Mouse (Mus musculus) urinary bladder, postnatal 4 days (tissue): Measurements from ENCODE around the gene Tpst2.

ENCODE experiments used
- DNase-seq, 2 experiments: peaks; one replicate each; pipeline ENCODE4 v3.0.0; 2021 to 2022; ENCODE audit warnings: low spot score in 2 of 2

The Tpst2 gene

DNA sequence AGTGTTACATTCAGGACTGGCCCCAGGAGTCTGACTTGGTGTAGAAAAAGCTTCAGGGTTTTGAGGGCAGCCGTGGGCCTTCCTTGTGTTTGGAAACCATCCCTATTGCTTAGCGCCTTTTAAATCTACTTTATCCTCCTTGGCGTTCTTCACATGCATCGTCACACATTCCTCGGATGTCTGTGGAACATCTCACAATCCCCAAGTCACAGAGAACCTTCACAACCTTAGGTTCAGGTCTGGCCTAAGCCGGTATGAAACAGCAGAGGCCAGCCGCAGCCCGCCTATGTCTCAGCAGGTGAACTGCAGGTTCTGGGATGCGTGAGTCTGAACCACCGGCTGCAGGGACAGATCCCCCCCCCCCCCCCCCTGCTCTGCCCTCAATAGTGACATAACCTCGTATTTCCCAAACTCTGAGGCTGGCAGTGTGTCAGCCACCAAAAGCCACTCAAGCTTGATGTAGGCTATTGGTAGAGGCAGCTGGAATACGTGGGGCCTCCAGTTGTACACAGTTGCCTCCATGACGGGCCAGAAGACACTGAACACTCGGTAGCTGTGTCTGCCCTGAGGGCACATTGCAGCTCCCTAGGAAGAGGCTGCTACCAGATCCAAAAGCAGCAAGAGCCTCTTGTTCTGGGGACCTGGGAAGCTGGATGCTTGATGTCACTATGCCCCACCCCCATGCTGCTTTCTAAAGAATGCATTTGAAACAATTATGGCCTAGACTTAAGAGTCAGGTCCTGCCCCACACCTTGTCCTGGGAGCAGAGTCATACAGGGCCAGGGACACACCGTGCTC, 4.6 kb downstream of the Tpst2 start:
- no peak for DNase-seq

DNA sequence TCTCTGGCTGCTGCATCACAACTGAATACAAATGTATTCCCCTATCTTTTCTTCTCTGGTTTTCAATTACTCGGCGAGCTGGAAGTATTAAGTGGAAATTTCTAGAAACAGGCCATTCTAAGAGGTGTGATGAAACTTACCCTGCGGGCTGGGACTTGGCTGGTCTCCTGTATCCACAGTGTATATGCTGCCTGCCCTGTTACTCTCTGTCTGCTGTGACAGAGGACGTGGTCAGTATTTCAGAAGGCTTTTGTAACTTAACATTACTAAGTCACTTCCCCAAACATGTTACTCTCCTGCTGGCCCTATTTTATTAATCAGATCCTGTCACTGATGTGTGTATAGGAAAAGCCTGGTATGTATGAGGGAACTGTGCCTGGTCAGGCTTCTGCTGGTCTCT, 5.2 kb downstream of the Tpst2 start:
- DNase-seq, result no peak

DNA sequence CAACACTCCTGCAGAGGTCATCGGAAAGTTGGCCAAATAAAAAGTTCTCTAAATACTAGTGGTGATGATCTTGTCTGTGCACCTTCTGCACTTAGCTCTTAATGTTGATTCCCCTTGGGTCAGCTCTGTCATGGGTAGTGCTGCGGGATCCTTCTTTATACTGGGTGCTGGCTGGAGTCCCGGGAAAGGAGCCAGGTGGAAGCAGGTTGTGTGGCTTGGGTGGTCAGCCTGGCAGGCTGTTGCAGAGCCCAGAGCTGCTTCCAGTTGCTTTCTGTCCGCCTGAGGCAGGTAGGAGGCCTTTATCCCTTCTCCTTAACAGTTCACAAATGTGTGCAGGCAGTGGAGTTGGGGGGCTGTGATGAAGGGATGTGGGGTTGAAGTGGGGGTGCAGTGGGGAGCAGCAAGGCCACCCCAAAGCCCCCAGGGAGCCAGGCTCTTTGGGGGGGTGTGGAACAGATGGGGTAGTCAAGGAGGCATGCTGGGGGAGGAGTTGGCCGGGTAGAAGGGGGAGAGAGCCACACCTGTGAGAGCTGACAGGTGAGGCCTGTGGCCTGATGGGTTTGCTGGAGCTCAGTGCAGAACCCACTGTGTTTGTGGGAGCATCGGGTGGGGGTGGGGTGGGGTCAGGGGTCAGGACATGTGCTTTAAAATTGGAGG, 5.8 kb downstream of the Tpst2 start:
- DNase-seq, result no peak

DNA sequence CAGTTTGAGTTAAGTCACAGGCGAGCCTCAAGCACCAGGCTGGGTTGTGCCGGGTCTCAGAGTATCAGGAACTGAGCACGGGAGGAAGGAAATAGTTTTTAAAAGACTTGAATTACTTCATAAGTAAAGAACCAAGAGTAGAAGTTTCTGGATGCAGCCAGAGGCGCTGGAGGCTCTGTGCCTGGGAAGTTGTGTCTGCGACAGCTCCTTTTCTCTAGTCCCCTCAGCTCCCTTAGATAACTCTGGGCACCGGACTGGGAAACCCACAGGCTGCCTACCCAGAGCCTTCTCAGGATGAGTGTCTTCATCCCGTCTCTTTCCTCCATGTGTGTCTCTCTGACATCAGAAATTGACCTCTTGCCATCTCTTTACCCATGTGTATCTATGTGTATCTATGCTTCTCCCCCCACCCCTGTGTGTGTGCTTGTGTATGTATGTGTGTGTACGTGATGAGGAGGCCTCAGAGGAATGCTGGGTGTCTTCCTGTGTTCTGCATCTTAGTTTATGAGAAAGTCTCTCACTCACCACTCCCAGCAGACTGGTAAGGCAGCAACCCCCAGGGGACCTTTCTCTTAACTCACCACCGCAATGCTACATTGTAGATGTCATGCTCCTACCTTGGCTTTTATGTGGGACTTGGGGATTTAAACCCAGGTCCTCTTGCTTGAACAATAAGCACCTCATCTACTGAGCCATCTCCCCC, 6.4 kb downstream of the Tpst2 start:
- no peak for DNase-seq

DNA sequence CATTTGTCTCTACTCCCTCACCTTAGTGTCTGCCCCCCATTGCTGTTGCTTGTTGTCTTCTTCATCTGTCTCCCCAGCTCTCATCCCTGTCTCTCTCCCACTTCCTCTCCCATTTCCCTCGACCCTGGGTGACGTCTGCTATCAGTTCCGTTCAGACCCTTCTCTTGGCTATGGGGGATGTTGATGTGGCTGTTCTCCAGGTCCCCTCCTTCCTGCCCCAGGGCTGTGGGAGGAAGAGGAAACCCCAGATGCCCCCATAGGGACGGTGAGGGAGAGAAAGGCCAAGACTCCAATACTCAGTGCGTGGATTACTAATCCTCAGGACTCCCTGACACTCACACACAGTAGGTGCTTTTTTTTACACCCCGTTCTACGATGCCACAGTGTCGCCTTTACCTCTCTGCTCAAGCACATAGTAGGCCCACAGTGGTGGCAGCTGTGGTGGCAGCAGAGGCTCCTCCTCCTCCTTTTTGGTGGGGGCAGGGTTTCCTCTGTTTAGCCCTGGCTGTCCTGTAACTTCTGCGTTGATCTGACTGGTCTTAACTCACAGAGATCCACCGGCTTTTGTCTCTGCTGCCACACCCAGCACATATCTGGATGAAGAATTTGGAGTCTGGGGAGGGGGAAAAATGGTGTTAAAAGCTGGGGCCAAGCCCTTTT, 7.2 kb downstream of the Tpst2 start:
- DNase-seq, result no peak

DNA sequence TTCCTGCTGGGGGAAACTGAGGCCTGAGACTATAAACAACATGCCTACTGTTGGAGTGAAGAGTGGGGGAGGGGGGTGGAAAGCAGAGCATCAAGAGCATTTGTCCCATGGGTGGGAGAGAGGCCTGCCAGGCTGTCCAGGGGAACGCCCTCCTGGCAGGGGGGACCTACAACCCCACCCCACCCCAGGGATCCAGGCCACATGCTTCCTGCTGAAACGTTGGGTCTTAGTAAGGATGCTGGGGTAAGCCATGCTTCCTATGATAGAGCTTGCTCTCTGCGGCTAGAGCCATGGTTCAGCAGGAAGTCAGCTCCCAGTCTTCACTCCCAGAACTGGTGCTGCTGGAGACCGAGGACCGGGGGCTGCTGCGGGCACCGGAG, 7.7 kb downstream of the Tpst2 start:
- no peak for DNase-seq

DNA sequence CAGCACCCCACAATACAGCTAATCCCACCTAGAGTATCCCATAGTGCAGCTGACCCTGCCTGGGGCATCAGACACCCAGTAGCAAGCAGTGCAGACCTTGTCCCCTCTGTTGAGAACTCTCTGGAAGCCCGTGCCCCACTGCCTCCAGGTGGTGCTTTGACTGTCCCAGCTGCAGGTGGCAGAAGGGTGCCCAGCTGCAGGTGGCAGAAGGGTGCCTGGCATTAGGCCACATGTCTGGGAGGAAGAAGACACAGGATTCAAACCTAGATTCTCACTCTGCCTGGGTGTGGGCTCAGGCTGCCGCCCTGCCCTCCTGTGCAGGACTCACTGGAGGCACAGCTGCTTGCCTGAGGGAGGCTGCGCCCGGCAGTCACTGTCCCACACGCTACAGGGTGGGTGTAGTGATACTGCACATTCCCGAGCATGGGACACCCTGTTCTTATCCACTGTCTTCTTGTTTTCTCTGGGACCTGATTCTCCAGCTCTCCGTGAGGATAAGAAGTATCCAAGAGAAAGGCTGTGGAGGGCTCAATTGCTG, 9.1 kb downstream of the Tpst2 start:
- DNase-seq, result no peak

DNA sequence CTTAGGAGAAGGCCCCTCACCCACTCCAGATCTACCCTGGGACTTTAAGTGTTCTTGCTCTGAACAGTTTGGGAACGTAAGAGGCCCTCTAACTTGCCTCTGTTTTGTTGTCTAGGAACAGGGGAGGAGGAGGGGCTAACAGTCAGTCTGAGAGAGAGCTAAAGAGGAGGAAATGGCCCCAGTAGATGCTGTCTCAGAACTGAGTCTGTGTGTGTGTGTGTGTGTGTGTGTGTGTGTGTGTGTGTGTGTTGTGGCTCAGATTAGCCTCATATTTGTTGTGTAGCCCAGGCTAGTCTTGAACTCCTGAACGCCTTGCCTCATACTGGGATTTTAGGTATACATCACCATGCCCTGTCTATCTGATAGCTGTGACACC, 10.1 kb downstream of the Tpst2 start:
- DNase-seq, result no peak

DNA sequence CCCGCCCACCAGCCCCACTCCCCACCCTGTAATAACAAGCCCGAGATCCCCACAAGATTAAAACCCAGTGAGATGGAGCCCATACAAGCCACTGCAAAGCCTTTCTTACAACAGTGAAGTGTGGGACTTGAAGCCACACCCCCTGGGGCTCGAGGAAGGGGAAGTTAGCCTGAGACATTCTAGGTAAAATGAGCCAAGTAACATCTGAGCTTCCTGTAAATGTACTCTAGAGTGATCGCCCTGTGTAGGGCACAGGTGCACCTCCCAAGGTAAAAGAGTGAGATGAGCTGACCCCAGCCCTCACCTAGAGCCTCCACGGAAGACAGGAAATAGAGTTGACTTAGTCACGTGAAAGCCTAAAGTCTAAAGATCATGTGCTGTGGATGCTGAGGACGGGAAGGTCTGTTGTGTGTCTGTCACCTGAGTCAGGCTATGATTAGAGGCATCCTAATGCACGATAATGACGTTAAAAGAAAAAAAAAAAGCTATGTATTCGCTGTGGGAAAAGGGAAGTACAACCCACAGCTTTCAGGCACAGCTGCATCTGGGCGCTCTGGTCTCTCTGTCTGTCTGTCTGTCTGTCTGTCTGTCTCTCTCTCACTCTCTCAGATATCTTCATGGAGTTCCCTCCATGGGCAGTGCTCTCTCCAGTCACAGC, 10.6 kb downstream of the Tpst2 start:
- DNase-seq, result no peak

DNA sequence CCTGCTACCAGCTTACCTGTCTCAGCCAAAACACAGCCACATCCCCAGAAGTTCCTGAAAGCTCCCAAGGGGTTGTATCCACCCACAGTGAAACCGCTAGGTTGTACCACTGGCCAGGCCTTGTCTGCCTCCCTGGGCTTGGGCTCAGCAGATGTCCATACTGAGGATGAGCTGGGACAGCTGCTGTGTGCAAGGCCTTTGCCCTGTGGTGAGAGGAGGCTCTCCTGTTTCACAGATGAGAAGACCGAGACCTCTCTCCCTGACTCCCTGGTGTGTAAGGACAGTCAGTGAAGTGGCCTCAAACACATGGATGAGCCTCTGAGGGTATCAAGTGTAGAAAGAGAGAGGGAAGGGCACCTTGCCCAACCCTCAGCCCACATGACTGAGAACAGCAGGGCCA, 11.2 kb downstream of the Tpst2 start:
- no peak for DNase-seq

DNA sequence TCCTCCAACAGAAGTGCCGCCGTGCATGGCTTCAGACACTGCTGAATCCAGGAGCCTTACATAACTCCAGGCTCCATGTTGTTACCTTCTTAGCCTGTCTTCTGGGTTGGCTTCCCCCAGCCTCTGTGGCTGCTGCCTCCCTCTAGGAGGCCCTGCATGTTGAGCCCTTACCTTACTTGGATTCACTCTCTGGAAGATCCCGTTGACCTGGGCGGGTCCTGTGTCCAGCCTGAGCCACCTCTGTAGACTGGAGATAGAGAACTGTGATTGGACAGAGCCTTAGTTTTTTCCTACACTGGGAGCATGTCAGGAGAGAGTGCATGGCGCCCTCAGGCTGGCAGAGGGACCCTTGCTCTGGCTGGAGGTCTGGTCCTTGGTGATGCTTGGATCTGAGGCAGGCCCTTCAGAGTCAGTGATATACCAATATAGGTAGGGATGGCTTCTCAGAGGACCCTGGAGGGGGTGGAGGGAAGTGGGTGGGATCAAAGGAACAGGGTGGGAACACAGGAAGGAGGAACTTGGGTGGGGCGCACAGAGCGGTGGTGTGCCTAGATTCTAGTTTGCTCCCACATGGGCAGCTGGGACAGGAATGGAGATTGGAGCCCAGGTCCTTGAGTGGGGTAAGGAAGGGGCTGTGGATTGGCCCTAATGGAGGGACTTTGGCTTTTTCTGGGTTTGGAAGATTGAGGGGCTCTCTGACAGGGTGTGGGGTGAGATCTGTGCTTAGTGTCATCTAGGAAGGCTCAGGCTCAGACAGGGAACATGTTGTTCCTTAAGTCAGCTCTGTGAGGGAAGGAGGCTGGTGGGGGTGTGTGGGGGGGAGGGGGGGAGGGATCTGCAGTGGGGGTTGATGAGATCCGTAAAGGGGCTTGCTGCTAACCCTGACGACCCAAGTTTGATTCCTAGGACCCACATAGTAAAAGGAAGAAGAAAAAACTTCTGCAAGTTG, 12.0 kb downstream of the Tpst2 start:
- no peak for DNase-seq

DNA sequence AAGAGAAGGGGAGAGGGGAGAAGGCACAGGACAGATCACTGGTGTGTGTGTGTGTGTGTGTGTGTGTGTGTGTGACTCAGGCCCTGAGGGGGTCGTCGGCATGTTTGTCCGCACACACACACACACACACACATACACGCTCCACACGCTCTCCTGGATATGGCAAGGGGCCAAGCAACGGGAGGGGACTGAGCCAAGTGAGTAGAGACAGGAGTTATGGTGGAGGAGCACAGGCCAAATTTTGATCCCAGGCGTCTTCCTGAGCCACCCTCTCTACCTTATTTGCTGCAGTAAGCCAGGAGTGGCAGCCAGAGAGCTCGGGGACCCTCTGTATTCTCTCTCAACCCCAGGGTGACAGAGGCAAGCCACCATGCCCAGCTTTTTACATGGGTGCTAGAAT, 12.7 kb downstream of the Tpst2 start:
- DNase-seq, result no peak

DNA sequence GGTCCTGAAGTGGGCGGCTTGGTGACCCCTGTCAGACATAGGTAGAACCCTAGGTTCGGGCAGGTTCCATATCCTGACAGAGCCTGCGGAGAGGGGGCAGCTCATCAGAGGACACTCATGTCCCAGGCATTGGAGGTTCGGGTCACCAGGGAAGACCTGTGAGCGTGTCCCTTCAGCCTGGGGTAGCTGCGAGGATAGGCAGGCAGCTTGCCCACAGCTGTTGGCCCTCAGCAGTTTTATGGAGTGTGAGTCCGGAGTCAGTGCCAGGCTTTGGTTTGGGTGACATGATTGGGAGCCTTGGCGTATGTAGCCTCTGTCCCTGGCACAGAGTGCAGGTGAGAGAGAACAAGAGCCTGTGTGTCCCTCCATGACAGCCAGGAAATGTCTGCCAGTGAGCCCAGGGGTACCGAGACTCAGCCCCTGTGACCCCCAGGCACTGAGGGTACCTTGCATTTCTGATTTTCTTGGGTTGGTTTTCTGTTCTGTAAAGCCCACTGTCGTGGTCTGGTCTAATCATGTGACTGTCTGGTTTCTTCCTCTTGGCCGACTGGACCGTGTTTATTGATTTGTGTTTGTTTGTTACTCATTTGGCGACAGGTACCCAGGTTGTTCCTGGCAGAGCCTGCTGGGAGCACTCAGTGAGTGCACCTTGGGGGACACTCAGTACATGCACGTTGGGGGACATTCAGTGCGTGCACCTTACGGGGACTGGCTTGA, 13.5 kb downstream of the Tpst2 start:
- DNase-seq, result no peak

DNA sequence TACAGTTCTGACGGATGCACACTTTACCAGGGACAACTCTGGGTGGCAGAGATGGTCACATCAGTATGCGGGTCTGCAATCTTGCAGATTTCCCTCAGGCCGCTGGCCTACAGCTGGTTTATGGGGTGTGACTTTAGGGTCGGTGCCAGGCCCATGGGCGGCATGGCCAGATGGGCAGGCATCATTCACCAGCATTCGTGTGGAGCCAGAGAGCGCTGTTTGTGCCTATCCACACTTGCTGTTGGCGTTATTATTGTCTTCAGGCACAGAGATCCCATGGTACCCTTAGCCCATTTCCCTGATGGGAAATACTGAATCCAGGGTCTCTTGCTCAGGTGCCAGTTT, 14.0 kb downstream of the Tpst2 start:
- no peak for DNase-seq

DNA sequence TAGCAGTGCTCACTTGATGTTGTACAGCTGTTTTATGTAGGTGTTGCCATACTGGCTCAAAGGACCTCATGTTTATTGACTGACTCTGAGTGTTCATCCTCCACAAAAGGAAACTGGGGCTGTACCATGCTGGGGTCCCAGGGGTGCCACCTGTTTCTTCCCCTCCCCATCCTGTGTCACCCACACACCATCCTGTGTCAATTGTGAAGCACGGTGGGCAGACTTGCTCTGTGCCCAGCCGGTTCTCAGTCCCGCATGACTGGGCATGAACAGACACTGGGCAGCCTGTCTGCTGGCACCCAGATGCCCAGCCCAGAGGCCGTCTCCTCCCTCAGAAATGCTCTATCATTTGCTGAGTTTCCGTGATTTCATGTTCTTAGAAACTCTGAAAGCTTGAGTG, 15.4 kb downstream of the Tpst2 start:
- DNase-seq, result no peak

DNA sequence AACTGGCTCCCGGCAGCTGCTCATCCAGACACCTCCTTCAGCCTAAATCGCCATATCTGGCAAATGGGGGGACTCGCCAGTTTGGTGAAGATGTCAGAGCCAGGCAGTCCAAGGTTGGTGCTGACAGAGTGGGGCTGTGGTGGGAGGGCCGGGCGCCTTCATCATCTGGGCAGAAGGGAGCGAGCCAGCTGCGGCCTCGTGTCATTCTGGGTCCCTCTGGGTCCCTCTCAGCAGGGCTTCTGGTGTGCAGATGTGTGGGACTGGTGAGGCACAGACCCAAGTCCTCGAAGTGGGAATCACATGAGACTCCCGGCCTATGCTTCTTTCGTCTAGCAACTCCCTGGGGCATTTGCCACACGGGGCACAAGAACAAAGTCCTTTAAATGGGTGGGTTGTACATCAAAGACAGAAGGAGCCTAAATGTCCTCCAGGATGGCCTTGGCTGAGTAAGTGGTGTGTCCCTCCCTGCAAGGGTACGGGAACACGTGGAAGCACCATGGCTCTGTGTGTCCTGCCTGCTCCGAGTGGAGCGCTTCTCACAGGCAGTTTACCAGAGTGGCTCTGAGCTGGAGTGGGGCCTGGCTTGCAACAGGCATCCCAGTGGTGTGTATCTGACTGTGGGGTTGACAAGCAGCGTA, 16.0 kb downstream of the Tpst2 start:
- no peak for DNase-seq

DNA sequence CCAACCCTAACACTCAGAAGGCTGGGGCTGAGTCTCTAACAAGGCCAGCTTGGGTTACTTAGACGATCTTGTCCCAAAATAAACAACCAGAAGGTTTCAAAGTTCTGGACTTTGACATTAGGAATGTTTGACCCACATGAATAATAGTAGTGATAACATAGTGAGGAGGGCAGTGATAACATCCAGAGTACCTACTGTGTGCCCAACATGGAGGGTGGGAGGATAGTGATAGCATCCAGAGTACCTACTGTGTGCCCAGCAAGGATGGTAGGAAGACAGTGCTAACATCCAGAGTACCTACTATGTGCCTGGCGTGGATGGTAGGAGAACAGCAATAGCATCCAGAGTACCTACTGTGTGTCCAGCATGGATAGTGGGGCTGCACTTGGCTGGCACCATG, 17.3 kb downstream of the Tpst2 start:
- DNase-seq, result no peak

DNA sequence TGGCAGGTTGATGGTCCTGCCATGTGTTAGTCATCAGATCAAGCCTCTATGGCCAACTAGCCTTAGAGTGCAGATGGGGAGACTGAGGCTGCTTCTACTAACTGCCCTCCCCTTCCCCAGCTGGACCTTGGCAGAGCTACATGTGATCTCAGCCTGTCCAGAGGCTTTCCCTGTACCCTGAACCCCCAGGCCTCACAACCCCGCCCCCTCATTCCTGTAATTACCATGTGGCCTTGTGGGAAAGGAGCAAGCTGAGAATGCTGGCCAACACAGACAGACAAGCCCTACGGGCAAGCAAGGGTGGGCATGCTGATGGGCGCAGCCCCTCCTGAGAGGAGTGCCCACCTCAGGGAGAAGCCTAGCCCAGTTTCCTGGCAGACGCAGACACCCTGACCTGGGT, 18.2 kb downstream of the Tpst2 start:
- no peak for DNase-seq

DNA sequence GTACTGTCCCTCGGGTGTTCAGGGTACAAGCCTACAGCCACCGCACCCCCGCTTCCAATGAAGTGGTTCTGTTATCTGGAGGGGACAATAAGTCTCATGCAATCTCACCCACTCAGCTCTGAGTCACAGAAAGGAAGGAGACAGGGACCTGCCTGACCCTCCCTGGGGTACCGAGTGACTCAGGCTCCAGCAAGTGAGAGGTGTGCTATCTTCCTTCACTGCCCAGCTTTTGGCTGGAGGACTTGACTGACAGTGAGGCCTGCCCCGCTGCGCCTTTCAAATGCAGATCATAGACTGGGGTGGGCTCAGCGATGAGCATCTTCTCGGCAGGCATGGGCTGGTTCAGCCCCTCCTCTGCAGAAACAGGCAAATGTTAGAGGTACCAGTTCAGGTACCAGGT, 18.7 kb downstream of the Tpst2 start:
- no peak for DNase-seq

DNA sequence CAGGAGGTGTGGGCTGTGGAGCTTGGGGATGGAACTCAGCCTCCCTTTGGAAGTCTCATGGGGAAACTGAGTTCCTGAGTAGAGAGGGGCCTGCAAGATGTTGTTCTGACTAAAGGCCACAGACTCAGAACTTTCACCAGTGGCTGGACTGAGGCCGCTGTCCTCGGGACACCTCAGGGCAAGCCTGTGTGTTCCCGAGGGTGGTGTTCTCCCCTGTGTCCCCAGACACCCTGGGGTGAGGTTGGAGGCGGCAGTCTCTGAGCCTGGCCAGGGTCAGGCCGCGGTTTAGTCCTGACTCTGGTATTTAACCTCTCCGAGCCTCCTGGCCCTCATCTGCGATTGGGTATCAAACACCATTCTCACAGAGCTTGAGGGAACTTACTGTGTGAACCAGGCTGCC, 19.1 kb downstream of the Tpst2 start:
- no peak for DNase-seq
